Mouse (Mus musculus): ENCODE measurements around the gene Pla2g7.

DNA sequence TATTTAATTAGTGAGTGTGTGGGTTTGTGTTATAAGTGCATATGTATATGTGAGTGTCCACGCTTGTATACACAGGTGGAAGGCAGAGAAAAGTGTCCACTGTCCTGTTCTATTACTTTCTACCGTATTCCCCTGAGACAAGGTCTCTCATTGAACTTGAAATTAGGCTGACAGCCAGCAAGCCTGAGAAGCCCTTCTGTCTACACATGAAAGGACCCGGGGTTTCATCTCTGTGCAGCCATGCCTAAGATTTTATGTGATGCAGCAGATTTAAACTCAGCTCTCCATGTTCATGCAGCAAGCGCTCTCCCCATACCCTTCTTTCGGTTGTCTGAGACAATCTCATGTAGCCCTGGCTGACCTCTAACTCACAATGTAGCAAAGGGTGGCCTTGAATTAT is 22.6 kb downstream of the Pla2g7 start:
- TF ChIP-seq POLR2A (IDR thresholded peaks at IDR 0.05; ENCODE audit: extremely low read depth, insufficient read depth, low read length) (no peak), CTCF (IDR thresholded peaks at IDR 0.05; ENCODE audit: low read depth, low read length) (no peak)
